Mouse (Mus musculus) G1E-ER4 (cell line): ENCODE results near the gene Ackr3. TPM values are rescaled to one million over a fixed set of nuclear protein-coding genes. Genes with fewer than 3 reads are reported as not detected.

Source experiments
- GATA1 ChIP-seq: IDR thresholded peaks from one replicate; pipeline ENCODE4 v1.8.0; 2012; ENCODE audit warnings: low read length, inconsistent platforms
- polyA plus RNA-seq: library from polyadenylated mRNA; stranded (reverse); fragments of >175 nt; gene quantifications from 2 replicates; pipeline ENCODE4 v1.2.3, GENCODE M21; 2012

Gene Ackr3
- polyA plus RNA-seq, 1 experiment, result not detected

- no peak for TF ChIP-seq GATA1
Observed at GRCm38 (mm10) chr1:90258253-90258887, 54.6 kb downstream of the Ackr3 start.

- TF ChIP-seq GATA1, result no peak
Observed at GRCm38 (mm10) chr1:90260704-90261581, 57.2 kb downstream of the Ackr3 start.

GRCm38 (mm10) chr1:90262380-90262779 is 58.6 kb downstream of the Ackr3 start:
- no peak for TF ChIP-seq GATA1

Other genes starting within 250 kb of the Ackr3 start
- gene Asb18, start 189.3 kb upstream of the Ackr3 start, polyA plus RNA-seq, result not detected in 2 replicates
- gene Iqca, start 50.6 kb upstream of the Ackr3 start, polyA plus RNA-seq, result not detected in 2 replicates